Mouse (Mus musculus): ENCODE data around the gene Galk1. TPM values are rescaled to one million over a fixed set of nuclear protein-coding genes. Genes with fewer than 3 reads are reported as not detected.
A peak's percentile ranks its signal among the peaks of the same experiment; 100 is the strongest.

The Galk1 gene
- total RNA-seq, 2 experiments from 2014 or later = 40.7 to 50.3 TPM

GRCm38 (mm10) chr11:116011529-116012261 is 824 bp downstream of the Galk1 start:
- no peak for DNase-seq

- DNase-seq = no peak
Observed at GRCm38 (mm10) chr11:116010948-116011347, 1.6 kb downstream of the Galk1 start.

DNA sequence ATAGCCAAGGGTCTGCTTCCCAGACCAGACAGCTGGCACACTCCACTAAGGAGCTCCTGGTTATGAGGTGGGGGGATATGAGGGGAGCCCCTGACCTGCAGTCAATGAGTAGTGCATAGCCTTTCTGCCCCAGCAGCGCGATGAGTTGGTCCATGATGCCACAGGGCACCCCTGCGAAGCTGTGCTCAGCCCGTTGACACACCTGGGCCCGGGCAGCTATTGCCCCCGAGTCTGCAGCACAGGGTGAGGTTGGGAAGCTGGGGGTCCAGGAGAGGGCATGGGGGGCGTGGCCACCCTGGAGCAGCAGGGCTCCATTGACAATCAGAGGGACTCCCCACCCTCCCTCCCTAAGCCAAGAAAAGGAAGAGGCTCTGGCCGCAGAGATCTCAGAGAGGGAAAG is 2.4 kb downstream of the Galk1 start:
- DNase-seq = no peak

- no peak for DNase-seq
Observed at GRCm38 (mm10) chr11:116009661-116010060, 2.9 kb downstream of the Galk1 start.

- DNase-seq = no peak
Observed at GRCm38 (mm10) chr11:116008832-116009375, 3.6 kb downstream of the Galk1 start.

DNA sequence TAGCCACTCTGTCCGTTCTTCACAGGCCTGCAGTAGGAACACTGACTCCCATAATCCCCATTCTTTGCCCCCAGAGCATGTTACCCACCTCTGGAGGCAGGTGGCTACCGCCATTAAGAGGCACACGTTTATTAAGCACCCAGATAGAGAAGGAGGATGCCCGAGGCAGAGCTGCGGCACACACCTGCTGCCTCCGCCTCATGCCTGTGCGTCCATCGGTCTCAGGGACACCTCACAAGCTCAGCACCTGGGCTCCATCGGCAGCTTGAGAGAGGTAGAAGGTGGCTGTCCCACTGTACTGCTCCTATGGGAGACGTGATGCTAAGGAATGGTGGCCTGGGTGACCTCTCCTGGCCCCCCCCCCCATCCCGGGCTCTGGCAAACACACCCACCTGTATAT is 4.1 kb downstream of the Galk1 start:
- DNase-seq = no peak

GRCm38 (mm10) chr11:116007095-116007850 is 5.2 kb downstream of the Galk1 start:
- no peak for DNase-seq

DNA sequence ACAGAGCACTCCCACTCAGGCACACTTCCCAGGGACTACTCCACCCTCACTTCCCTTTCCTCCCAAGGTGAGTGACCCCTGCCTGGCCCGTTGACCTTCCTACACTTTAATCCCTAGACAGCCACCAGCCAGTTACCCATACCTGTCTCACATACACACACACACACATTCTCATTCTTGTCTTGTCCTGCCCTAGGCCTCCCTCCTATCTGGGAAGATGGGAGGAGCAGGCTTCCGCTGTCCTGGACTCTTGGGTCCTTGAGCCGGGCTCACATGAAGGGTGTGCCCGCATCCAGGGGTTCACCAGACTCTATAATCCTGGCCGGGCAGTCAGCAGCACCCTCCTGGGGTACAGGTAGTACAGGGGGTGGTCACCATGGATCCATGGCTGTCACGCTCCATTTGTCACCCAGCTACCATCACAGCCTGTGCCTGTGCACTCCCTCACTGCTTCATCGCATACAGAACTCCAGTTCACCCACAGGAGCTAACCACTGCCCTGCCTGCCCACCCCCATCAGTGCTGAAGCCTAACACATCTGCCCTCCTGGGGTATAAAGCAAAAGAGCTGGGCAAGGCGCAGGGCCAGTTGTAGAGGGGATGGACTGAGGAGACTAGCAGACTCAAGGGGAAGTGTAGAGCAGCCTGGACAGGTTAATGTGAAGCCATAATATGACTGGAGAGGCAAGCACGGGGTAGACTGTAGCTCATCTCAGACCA is 6.7 kb downstream of the Galk1 start:
- no peak for DNase-seq

GRCm38 (mm10) chr11:116004840-116005700 is 7.4 kb downstream of the Galk1 start:
- DNase-seq = peak; percentile 88 to 91

DNA sequence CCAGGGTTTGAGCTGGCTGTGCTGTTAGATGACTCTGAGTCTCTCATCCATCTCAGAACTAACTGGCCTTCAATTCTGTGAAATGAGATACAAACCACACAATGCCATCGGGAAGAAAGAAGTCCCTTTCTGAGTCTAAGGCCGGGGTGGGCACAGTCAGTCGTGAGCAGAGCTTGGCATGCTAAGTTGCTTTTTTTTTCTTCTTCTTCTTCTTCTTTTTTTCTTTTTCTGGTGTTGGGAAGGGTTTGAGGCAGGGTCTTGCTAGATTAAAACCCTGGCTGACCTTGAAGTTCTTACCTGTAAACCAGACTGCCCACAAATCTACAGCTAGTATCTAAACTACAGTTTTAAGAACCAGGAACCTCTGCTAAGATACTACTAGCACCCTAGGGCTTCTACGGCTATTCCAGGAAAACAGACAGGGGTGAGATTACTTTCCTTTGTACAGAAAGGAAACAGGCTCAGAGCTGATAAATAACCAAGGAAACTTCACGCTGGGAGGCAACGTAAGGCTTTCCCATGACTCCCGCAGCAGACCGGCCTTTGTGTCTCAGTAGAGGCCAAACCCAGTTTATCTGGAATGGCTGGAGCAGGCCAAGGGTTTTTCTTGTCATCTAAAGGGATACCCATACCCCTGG is 8.2 kb downstream of the Galk1 start:
- DNase-seq = no peak

GRCm38 (mm10) chr11:116002894-116003293 is 9.6 kb downstream of the Galk1 start:
- no peak for DNase-seq

GRCm38 (mm10) chr11:116001725-116002124 is 10.8 kb downstream of the Galk1 start:
- no peak for DNase-seq

DNA sequence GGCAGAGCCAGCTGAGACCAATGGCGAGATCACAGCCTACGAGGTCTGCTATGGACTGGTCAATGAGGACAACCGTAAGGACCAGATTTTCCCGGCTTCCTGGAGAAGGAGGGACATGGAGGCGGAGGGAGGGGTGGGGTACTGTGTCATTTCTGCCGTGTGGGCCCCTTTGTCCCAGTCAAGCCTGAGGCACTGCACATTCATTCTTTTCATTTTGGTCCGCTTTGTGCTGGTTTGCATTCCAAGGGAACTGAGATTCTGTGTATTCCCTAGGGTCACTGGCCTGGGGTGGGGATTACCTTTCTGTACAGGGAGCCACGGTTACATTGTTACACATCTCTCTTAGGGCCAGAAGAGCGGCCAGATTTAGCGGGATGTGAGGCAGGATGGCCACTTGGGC is 11.9 kb downstream of the Galk1 start:
- no peak for DNase-seq

DNA sequence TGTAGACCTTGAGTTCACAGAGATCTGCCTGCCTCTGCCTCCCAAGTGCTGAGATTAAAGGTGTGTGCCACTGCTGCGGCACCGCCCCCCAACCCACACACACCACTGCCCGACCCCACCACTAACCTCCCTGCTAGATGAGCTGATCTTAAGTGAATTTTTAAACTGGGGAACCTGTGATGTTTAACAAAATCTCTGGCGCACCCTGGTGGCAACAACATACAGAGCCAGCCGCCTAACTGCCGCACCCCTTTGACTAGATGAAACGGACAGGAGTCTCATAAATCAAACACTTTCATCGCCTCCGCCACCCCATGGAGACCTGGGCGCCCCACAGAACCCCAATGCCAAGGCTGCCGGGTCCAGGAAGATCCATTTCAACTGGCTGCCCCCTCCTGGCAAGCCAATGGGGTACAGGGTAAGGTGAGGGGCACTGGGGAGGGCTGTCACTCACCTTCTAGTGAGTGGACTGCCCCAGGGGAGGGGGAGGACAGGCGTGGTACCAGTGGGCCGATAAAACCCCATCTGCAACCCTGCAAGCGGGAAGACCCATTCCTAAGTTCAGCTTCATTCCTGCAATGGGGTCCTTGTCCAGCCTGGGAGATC is 12.9 kb downstream of the Galk1 start:
- peak; percentile 76 to 83 for DNase-seq

GRCm38 (mm10) chr11:115999027-115999426 is 13.5 kb downstream of the Galk1 start:
- DNase-seq = no peak

- DNase-seq = no peak
Observed at GRCm38 (mm10) chr11:115997662-115998061, 14.9 kb downstream of the Galk1 start.

- DNase-seq = no peak
Observed at GRCm38 (mm10) chr11:115997047-115997446, 15.5 kb downstream of the Galk1 start.

GRCm38 (mm10) chr11:115995256-115995655 is 17.3 kb downstream of the Galk1 start:
- DNase-seq = peak; percentile 23 to 38

DNA sequence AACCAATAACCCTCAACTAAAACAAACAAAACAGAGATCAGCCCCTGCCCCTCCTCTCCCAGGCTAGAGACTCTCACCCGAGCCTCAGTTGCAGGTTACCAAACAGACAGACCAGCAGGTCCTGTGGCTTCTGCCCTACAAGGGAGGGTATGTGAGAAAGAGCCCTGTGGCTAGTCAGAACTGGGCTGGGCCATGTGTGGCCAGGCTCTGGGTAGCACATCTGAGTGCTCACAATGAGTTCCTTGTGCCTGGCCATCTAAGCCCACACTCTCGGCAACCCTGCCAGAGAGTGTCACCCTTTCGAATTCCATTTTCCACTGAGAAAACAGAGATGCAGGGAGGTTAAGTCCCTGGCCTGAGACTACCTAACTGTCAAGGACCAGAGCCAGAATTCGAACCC is 20.4 kb downstream of the Galk1 start:
- DNase-seq = no peak

DNA sequence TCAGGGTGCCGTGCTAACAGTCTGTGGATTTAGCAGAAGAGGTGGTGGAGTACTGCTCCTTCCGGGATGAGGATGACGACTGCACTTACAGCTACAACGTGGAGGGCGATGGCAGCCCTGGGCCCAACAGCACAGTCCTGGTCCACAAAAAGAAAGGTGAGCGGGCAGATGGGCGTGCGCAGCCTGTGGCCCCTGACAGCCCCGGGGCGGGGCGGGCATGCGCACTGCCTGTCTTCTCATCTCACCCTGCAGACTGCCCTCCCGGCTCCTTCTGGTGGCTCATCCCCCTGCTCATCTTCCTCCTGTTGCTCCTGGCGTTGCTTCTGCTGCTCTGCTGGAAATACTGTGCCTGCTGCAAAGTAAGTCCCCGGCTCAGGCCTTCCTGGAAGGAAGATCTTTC is 22.8 kb downstream of the Galk1 start:
- DNase-seq = no peak

DNA sequence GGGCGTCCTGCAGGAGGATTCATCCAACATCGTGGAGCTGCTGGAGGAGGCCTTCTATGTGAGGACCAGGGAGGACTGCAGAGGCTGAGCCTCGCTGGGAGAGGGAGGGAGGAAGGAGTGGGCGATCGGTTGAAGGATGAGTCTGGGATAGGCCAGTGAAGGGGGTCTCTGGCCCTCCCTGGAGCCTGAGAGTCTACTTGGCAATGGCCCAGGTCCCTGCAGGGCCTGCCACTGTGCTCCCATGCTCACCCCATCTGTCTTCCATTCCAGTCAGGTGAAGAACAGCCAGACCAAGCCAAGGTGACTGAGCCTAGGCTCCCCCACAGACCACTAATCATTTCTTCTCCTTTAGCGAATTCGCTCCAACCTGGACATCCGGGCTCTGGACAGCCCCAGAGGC is 29.2 kb downstream of the Galk1 start:
- DNase-seq = no peak
